Mouse (Mus musculus): ENCODE measurements at regions not wholly inside any gene's neighbourhood (a gene's known extent, or its start where the extent isn't known, plus 50 kb on each side); places are given as distances from the start of the nearest gene placed in this dataset.

GRCm38 (mm10) chr7:70952318-70952959 is 398.8 kb downstream of the Gm10295 start:
- TF ChIP-seq POLR2A (IDR thresholded peaks at IDR 0.05; ENCODE audit: insufficient read depth, low read length) (no peak), CTCF (IDR thresholded peaks at IDR 0.05; ENCODE audit: low read depth, low read length) (no peak)

Data from ES-Bruce4 (cell line).